Mouse (Mus musculus): ENCODE data around the gene Mtch2. TPM values are rescaled to one million over a fixed set of nuclear protein-coding genes. Genes with fewer than 3 reads are reported as not detected.
A peak's percentile ranks its signal among the peaks of the same experiment; 100 is the strongest.

Mtch2 gene
- polyA plus RNA-seq, 1 experiment from 2014 or later, result 249 TPM

DNA sequence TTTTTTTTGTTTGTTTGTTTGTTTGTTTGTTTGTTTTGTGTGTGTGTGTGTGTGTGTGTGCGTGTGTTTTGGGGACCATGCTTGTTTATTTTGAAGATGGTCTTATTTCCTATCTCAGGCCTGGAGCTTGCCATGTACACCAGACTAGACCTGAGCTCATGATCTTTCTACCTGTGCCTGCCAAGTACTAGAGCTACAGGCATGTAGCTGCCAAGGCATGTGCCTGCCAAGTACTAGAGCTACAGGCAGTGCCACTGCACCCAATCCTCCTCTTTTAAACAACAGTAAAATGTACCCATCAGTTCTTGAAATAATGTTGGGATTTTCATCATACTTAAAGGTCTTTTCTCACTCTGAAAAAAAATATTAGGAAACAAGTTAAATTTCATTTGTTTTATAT is 27.1 kb downstream of the Mtch2 start:
- Histone ChIP-seq H3K9ac (ENCODE audit: low read depth, low read length) (no peak overlapping the region), H3K9me3 (ENCODE audit: control insufficient read depth, low read length) (no peaks in the 10 kb centered on the region), H3K27ac (ENCODE audit: low read depth, low read length) (no peak overlapping the region), H3K36me3 (ENCODE audit: control insufficient read depth, insufficient read depth, low read length) (no peaks in the 10 kb centered on the region; the same call in 1 of the 2 replicates), H3K27me3 (ENCODE audit: control insufficient read depth, insufficient read depth, low read length) (no peaks in the 10 kb centered on the region), H3K4me3 (ENCODE audit: low read length) (no peak overlapping the region), H3K4me1 (ENCODE audit: control insufficient read depth, insufficient read depth, low read length) (no peaks in the 10 kb centered on the region), H3K4me2 (replicated peaks; ENCODE audit: low read depth, low read length) (no peak overlapping the region)
- 95% methylated on average over 1 of the region's 1 CpGs for WGBS
- ATAC-seq (ENCODE audit: low FRiP score, low TSS enrichment), result no peak

DNA sequence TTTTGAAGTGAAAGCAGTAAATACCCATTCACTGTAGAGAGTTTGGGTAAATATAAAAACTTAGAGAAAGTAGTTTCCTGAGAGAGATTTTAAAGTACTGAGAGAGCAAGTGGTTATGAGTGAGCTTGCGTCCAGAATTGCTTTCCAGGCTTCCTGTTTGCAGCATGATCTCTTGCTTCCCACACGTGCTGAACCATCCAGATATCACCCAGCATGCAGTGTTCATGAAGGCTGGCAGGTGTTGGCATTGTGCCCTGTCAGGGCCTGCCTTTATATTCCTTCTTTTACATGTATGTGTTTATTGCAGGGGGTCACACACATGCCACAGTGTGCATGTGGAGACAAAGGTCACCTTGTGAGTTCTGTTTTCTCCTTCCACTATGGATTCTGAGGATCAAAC is 28.3 kb downstream of the Mtch2 start:
- no peaks in the 10 kb centered on the region for H3K4me1 ChIP-seq (ENCODE audit: control insufficient read depth, insufficient read depth, low read length)
- H3K9ac ChIP-seq (ENCODE audit: low read depth, low read length), result no peak overlapping the region
- H3K36me3 ChIP-seq (ENCODE audit: control insufficient read depth, insufficient read depth, low read length), result no peaks in the 10 kb centered on the region
- WGBS, result 70% methylated on average over 2 of the region's 2 CpGs
- H3K27ac ChIP-seq (ENCODE audit: low read depth, low read length), result no peak overlapping the region
- H3K4me2 ChIP-seq (replicated peaks; ENCODE audit: low read depth, low read length), result no peak overlapping the region
- H3K9me3 ChIP-seq (ENCODE audit: control insufficient read depth, low read length), result no peaks in the 10 kb centered on the region
- H3K27me3 ChIP-seq (ENCODE audit: control insufficient read depth, insufficient read depth, low read length), result no peaks in the 10 kb centered on the region
- no peak for ATAC-seq (ENCODE audit: low FRiP score, low TSS enrichment)
- H3K4me3 ChIP-seq (ENCODE audit: low read length), result no peak overlapping the region

DNA sequence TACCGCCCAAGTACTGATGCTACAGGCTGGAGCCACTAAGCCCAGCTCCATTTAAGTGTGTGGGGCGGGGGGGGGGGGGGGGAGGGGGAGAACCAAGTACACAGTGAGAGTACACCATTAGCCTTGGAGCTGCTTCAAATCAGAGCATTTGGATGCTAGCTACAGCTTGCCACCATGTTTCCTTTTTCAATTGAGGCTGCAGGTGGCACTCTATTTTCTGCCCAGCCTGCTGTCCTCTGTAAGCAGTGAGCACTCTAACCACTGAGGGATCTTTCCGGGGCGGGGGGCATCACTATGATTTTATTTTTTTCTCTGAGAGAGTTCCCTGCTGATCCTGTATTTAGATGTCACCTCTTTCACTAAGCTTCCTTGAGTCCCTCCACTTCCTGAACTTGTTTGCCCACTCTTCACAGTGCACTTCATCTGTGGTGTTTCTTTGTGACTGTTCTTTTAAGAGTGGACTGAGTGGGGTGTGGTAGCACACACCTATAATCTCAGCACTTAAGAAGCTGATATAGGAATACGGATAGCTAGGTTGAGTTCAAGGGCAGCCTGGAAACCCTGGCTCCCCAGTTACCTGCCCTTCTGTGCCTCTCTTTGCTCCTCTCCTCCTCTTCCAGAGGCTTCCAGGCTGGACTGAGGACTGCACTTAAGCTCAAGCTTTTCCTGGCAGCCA is 30.8 kb downstream of the Mtch2 start:
- Histone ChIP-seq H3K4me3 (ENCODE audit: low read length) (no peak overlapping the region), H3K36me3 (ENCODE audit: control insufficient read depth, insufficient read depth, low read length) (no peaks in the 10 kb centered on the region), H3K9me3 (ENCODE audit: control insufficient read depth, low read length) (no peaks in the 10 kb centered on the region), H3K4me2 (replicated peaks; ENCODE audit: low read depth, low read length) (no peak overlapping the region), H3K27me3 (ENCODE audit: control insufficient read depth, insufficient read depth, low read length) (no peaks in the 10 kb centered on the region), H3K4me1 (ENCODE audit: control insufficient read depth, insufficient read depth, low read length) (no peaks in the 10 kb centered on the region), H3K9ac (ENCODE audit: low read depth, low read length) (no peak overlapping the region), H3K27ac (ENCODE audit: low read depth, low read length) (no peak overlapping the region)
- WGBS, result 64% methylated on average over 5 of the region's 5 CpGs
- no peak for ATAC-seq (ENCODE audit: low FRiP score, low TSS enrichment)

DNA sequence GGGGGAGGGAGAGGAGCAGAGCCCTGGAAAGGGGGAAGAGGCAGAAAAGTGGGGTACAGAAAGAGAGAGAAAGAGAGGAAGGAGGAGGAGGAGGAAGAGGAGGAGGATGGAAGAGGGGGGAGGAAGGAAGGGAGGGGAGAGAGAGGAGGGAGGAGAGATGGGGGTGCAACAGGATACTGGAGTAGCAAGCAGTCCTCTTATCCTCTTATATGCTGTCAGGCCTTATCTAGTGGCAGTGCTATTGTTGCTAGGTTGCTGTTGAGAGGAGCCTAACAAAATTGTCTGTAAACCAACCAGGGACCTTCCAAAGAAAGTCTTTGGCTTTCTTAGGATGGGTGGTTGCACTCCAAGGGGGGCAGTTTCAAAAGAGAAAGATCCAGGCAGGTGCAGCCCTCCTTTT is 32.5 kb downstream of the Mtch2 start:
- Histone ChIP-seq H3K9ac (ENCODE audit: low read depth, low read length) (no peak overlapping the region), H3K4me1 (ENCODE audit: control insufficient read depth, insufficient read depth, low read length) (no peaks in the 10 kb centered on the region), H3K27me3 (ENCODE audit: control insufficient read depth, insufficient read depth, low read length) (no peaks in the 10 kb centered on the region), H3K36me3 (ENCODE audit: control insufficient read depth, insufficient read depth, low read length) (no peaks in the 10 kb centered on the region), H3K4me3 (ENCODE audit: low read length) (no peak overlapping the region), H3K27ac (ENCODE audit: low read depth, low read length) (no peak overlapping the region), H3K9me3 (ENCODE audit: control insufficient read depth, low read length) (no peaks in the 10 kb centered on the region), H3K4me2 (replicated peaks; ENCODE audit: low read depth, low read length) (no peak overlapping the region)
- ATAC-seq (ENCODE audit: low FRiP score, low TSS enrichment), result no peak

DNA sequence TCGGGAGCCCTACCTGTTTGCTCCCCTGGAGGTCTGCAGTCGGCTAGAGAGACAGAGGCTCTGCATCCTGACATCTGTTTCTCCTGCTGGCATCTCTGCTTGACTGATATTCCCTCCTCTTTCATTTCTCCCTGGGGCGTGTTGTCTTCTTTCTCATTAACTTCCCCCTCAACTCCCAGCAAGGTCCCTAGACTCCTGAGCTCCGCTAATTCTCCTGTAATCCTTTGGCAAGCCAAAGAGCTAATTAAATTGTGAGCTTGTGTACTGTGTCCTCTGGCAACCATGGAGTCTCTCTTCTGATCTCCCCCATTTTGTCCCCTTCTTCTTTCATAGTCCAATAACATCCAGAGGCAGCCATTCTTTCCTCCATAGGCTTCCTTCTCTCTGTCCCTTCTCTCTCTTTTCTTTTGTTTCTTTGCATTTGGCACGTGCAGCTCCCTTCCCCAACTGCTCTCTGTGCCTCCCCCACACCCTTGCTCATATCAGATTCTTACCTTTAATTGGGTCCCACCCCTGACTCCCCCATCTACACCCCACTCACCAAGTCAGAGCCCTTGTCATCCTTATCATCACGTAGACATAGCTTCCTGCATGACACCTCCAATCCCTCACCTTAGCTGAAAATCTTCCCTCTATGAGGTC is 33.3 kb downstream of the Mtch2 start:
- WGBS, result 39% methylated on average over 6 of the region's 6 CpGs

DNA sequence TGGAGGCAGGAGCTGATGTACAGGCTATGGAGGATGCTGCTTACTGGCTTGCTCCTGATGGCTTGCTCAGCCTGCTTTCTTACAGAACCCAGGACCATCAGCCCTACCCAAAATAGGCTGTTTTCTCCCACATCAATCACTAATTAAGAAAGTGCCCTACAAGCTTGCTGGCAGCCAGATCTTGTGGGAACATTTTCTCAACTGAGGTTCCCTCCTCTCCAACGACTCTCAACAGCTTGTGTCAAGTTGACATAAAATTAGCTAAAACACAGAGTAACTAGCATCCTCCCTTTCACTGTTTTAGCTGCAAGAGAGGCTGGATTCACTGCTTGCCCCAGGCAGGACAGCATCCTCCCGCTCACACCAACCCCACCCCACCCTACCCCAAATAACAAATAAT is 34.9 kb downstream of the Mtch2 start:
- Histone ChIP-seq H3K4me2 (replicated peaks; ENCODE audit: low read depth, low read length) (no peak overlapping the region), H3K4me1 (ENCODE audit: control insufficient read depth, insufficient read depth, low read length) (no peaks in the 10 kb centered on the region; the same call in 1 of the 2 replicates), H3K27ac (ENCODE audit: low read depth, low read length) (no peak overlapping the region), H3K36me3 (ENCODE audit: control insufficient read depth, insufficient read depth, low read length) (no peaks in the 10 kb centered on the region), H3K9ac (ENCODE audit: low read depth, low read length) (no peak overlapping the region), H3K9me3 (ENCODE audit: control insufficient read depth, low read length) (no peaks in the 10 kb centered on the region), H3K4me3 (ENCODE audit: low read length) (no peak overlapping the region), H3K27me3 (ENCODE audit: control insufficient read depth, insufficient read depth, low read length) (peaks cover 12% of the 10 kb centered on the region)
- 83% methylated on average over 2 of the region's 2 CpGs for WGBS
- ATAC-seq (ENCODE audit: low FRiP score, low TSS enrichment), result no peak

More for the DNA sequence above, 33.3 kb downstream of the Mtch2 start:
- no peak overlapping the region for H3K4me3 ChIP-seq (ENCODE audit: low read length)
- H3K4me2 ChIP-seq (replicated peaks; ENCODE audit: low read depth, low read length), result no peak overlapping the region
- H3K27me3 ChIP-seq (ENCODE audit: control insufficient read depth, insufficient read depth, low read length), result no peaks in the 10 kb centered on the region
- H3K4me1 ChIP-seq (ENCODE audit: control insufficient read depth, insufficient read depth, low read length), result no peaks in the 10 kb centered on the region
- no peak overlapping the region for H3K27ac ChIP-seq (ENCODE audit: low read depth, low read length)
- no peaks in the 10 kb centered on the region for H3K36me3 ChIP-seq (ENCODE audit: control insufficient read depth, insufficient read depth, low read length)
- ATAC-seq (ENCODE audit: low FRiP score, low TSS enrichment), result no peak
- no peak overlapping the region for H3K9ac ChIP-seq (ENCODE audit: low read depth, low read length)
- H3K9me3 ChIP-seq (ENCODE audit: control insufficient read depth, low read length), result no peaks in the 10 kb centered on the region

DNA sequence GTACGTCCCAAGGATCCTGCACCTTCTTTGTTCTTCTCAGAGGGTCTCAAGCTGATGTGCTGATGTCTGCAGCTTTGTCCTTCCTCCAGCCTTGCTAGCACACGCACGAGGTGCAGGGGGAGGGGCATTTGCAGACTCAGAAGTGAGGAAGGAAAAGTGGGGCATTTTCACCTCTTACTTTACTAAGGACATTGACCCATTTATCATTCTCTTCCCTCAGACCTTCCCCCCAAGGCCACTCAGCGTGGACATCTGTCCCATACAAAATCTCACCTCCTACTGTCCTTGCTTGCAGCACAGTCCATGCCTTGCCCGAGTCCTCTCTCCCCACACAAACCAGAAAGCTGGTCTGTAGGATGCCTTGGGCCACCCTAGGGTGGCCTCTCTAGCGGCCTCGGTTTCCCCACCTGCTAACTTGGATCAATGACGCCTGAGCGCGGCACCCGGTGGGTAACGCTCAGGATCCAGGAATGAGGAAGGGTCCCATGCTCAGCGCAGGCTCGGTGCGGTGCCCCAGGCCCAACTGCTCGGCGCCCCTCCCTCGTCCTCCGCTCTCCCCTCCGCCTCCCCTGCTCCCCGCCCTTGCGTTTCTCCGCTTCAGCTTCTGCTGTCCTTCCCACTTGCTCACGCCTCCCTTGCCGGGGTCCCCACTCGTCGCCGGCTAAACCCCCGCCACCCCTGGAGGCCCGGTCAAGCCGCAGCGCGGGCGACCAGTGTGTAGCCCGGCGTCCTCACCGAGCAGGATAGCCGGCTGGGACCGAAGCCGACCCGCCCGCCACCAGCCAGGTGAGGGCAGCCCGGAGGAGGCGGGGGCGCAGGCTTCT is 38.5 kb downstream of the Mtch2 start, which contains the start of gene C1qtnf4:
Gene C1qtnf4 (plus strand): TSS at position 643 of the 824 bp plus-strand sequence.
- no peak within 1 kb of the TSS for H3K27ac ChIP-seq (ENCODE audit: low read depth, low read length)
- no peaks in the 10 kb centered on the region for H3K9me3 ChIP-seq (ENCODE audit: control insufficient read depth, low read length)
- peak within 1 kb of the TSS; percentile 66 for H3K9ac ChIP-seq (ENCODE audit: low read depth, low read length)
- H3K4me3 ChIP-seq (ENCODE audit: low read length), result peak within 1 kb of the TSS; percentile 56
- H3K36me3 ChIP-seq (ENCODE audit: control insufficient read depth, insufficient read depth, low read length), result no peaks in the 10 kb centered on the region
- H3K4me1 ChIP-seq (ENCODE audit: control insufficient read depth, insufficient read depth, low read length), result no peaks in the 10 kb centered on the region; the same call in 1 of the 2 replicates
- H3K4me2 ChIP-seq (replicated peaks; ENCODE audit: low read depth, low read length), result peak within 1 kb of the TSS; percentile 98
- 1% methylated on average over 45 of the region's 45 CpGs for WGBS
- peaks cover 33% of the 10 kb centered on the region for H3K27me3 ChIP-seq (ENCODE audit: control insufficient read depth, insufficient read depth, low read length)
- peak; percentile 56 for ATAC-seq (ENCODE audit: low FRiP score, low TSS enrichment)

DNA sequence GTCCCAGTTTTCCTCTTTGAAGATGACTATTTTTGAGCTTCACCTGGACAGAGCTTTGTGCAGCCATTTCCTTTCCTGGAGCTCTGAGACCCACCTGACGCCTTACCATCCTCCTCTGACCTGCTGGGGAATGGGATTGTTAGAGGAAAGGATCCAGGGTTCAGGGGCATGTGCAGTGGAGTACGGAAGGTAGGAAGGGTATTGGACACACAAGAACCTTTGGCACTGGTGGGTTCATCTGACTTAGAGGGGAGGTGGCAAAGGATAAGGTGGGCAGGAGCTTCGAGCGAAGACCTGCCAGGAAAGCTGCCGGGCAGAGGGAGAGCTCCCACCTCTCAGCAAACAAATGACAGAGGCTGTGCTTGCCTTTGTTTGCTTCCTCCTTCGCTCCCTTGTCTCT is 39.5 kb downstream of the Mtch2 start:
- no peak for ATAC-seq (ENCODE audit: low FRiP score, low TSS enrichment)
- peak overlapping the region; percentile 56; the same call in 1 of the 2 replicates for H3K4me3 ChIP-seq (ENCODE audit: low read length)
- H3K9me3 ChIP-seq (ENCODE audit: control insufficient read depth, low read length), result no peaks in the 10 kb centered on the region
- H3K27ac ChIP-seq (ENCODE audit: low read depth, low read length), result no peak overlapping the region
- no peaks in the 10 kb centered on the region for H3K36me3 ChIP-seq (ENCODE audit: control insufficient read depth, insufficient read depth, low read length)
- no peaks in the 10 kb centered on the region; the same call in 1 of the 2 replicates for H3K4me1 ChIP-seq (ENCODE audit: control insufficient read depth, insufficient read depth, low read length)
- peaks cover 33% of the 10 kb centered on the region for H3K27me3 ChIP-seq (ENCODE audit: control insufficient read depth, insufficient read depth, low read length)
- no peak overlapping the region for H3K4me2 ChIP-seq (replicated peaks; ENCODE audit: low read depth, low read length)
- 41% methylated on average over 6 of the region's 6 CpGs for WGBS
- no peak overlapping the region for H3K9ac ChIP-seq (ENCODE audit: low read depth, low read length)
